Mouse (Mus musculus) hindbrain, embryonic 16.5 days (tissue): ENCODE measurements at regions not wholly inside any gene's neighbourhood (a gene's known extent, or its start where the extent isn't known, plus 50 kb on each side); places are given as distances from the start of the nearest gene placed in this dataset.

Experiments
- ATAC-seq: fragments of 200-750 bp; cut with Nextera tagmentation; 2 replicates; pipeline ENCODE4 v1.8.0; 2017; ENCODE audit warnings: moderate TSS enrichment, moderate library complexity
- H3K27ac ChIP-seq: fragments of 300-500 bp; sonication (generic); 2 replicates; pipeline ENCODE4 v1.5.1; 2014; ENCODE audit warnings: low read depth, mild to moderate bottlenecking, control low read depth, low read length, moderate library complexity
- H3K27me3 ChIP-seq: fragments of 300-500 bp; sonication (generic); replicated peaks from 2 replicates; pipeline ENCODE4 v1.6.1; 2014; ENCODE audit warnings: low read length; ENCODE audit not compliant: control insufficient read depth, insufficient read depth
- H3K36me3 ChIP-seq: fragments of 300-500 bp; sonication (generic); 2 replicates; pipeline ENCODE4 v1.6.1; 2014; ENCODE audit warnings: mild to moderate bottlenecking, low read length, moderate library complexity, mixed read lengths; ENCODE audit not compliant: control insufficient read depth, insufficient read depth
- H3K4me1 ChIP-seq: fragments of 300-500 bp; sonication (generic); 2 replicates; pipeline ENCODE4 v1.6.1; 2014; ENCODE audit warnings: low read depth, low read length; ENCODE audit not compliant: control insufficient read depth, insufficient read depth
- H3K4me2 ChIP-seq: fragments of 300-500 bp; sonication (generic); 2 replicates; pipeline ENCODE4 v1.6.1; 2014; ENCODE audit warnings: mild to moderate bottlenecking, low read length, control low read depth, moderate library complexity
- H3K4me3 ChIP-seq: fragments of 300-500 bp; sonication (generic); 2 replicates; pipeline ENCODE4 v1.5.1; 2014; ENCODE audit warnings: mild to moderate bottlenecking, low read length, control low read depth, moderate library complexity
- H3K9ac ChIP-seq: fragments of 300-500 bp; sonication (generic); 2 replicates; pipeline ENCODE4 v1.6.1; 2014; ENCODE audit warnings: low read depth, mild to moderate bottlenecking, control low read depth, low read length, moderate library complexity
- H3K9me3 ChIP-seq: fragments of 300-500 bp; sonication (generic); 2 replicates; pipeline ENCODE4 v1.6.1; 2014; ENCODE audit warnings: mild to moderate bottlenecking, low read length, moderate library complexity; ENCODE audit not compliant: control insufficient read depth
- WGBS: fragments of 180-500 bp; shearing (Covaris S2); extraction: QIAGEN DNeasy Blood & Tissue Kit; methylation state at CpG from one replicate; pipeline ENCODE4 v1.1.7; 2014; 5-methylcytosine and 5-hydroxymethylcytosine counted together

- Histone ChIP-seq H3K36me3 (no peaks in the 10 kb centered on the region), H3K4me1 (no peaks in the 10 kb centered on the region), H3K4me3 (no peak overlapping the region), H3K4me2 (no peak overlapping the region), H3K9ac (no peak overlapping the region), H3K9me3 (no peaks in the 10 kb centered on the region), H3K27ac (no peak overlapping the region), H3K27me3 (no peaks in the 10 kb centered on the region)
- ATAC-seq = no peak
- 96% methylated on average over 4 of the region's 4 CpGs for WGBS
Observed at GRCm38 (mm10) chr10:56453578-56454069, 76.5 kb downstream of the Gja1 start.

GRCm38 (mm10) chr10:56455867-56456468 is 78.8 kb downstream of the Gja1 start:
- no peaks in the 10 kb centered on the region for H3K4me1 ChIP-seq
- H3K9me3 ChIP-seq = no peaks in the 10 kb centered on the region
- no peaks in the 10 kb centered on the region for H3K27me3 ChIP-seq
- H3K36me3 ChIP-seq = no peaks in the 10 kb centered on the region
- H3K9ac ChIP-seq = no peak overlapping the region
- no peak overlapping the region for H3K27ac ChIP-seq
- WGBS = 91% methylated on average over 2 of the region's 2 CpGs
- no peak overlapping the region for H3K4me3 ChIP-seq
- H3K4me2 ChIP-seq = no peak overlapping the region
- no peak for ATAC-seq

GRCm38 (mm10) chr10:56468537-56468936 is 91.4 kb downstream of the Gja1 start:
- no peaks in the 10 kb centered on the region for H3K27me3 ChIP-seq
- H3K36me3 ChIP-seq = no peaks in the 10 kb centered on the region
- H3K9ac ChIP-seq = no peak overlapping the region
- H3K4me1 ChIP-seq = no peaks in the 10 kb centered on the region
- H3K4me2 ChIP-seq = no peak overlapping the region
- ATAC-seq = no peak
- 72% methylated on average over 6 of the region's 6 CpGs for WGBS
- no peak overlapping the region for H3K27ac ChIP-seq
- H3K9me3 ChIP-seq = no peaks in the 10 kb centered on the region; the same call in 1 of the 2 replicates
- no peak overlapping the region for H3K4me3 ChIP-seq

GRCm38 (mm10) chr10:56468993-56469712 is 92.0 kb downstream of the Gja1 start:
- no peak for ATAC-seq
- Histone ChIP-seq H3K27ac (no peak overlapping the region), H3K4me2 (peak overlapping the region; percentile 13; the same call in 1 of the 2 replicates), H3K4me1 (no peaks in the 10 kb centered on the region), H3K36me3 (no peaks in the 10 kb centered on the region), H3K27me3 (no peaks in the 10 kb centered on the region), H3K4me3 (no peak overlapping the region), H3K9me3 (no peaks in the 10 kb centered on the region; the same call in 1 of the 2 replicates), H3K9ac (no peak overlapping the region)
- 73% methylated on average over 15 of the region's 15 CpGs for WGBS

- 83% methylated on average over 3 of the region's 3 CpGs for WGBS
- Histone ChIP-seq H3K4me3 (no peak overlapping the region), H3K4me1 (no peaks in the 10 kb centered on the region), H3K4me2 (no peak overlapping the region), H3K27ac (no peak overlapping the region), H3K27me3 (no peaks in the 10 kb centered on the region), H3K9ac (no peak overlapping the region), H3K36me3 (no peaks in the 10 kb centered on the region), H3K9me3 (no peaks in the 10 kb centered on the region; the same call in 1 of the 2 replicates)
- no peak for ATAC-seq
Observed at GRCm38 (mm10) chr10:56469895-56470294, 92.8 kb downstream of the Gja1 start.

GRCm38 (mm10) chr10:56474951-56475350 is 97.8 kb downstream of the Gja1 start:
- no peaks in the 10 kb centered on the region for H3K27me3 ChIP-seq
- no peak overlapping the region for H3K4me3 ChIP-seq
- H3K9me3 ChIP-seq = no peaks in the 10 kb centered on the region
- no peak overlapping the region for H3K9ac ChIP-seq
- no peaks in the 10 kb centered on the region for H3K36me3 ChIP-seq
- H3K27ac ChIP-seq = no peak overlapping the region
- no peak for ATAC-seq
- 46% methylated on average over 6 of the region's 6 CpGs for WGBS
- H3K4me2 ChIP-seq = no peak overlapping the region
- no peaks in the 10 kb centered on the region for H3K4me1 ChIP-seq

- no peak overlapping the region for H3K9ac ChIP-seq
- no peaks in the 10 kb centered on the region for H3K4me1 ChIP-seq
- H3K27me3 ChIP-seq = no peaks in the 10 kb centered on the region
- no peaks in the 10 kb centered on the region for H3K36me3 ChIP-seq
- no peak overlapping the region for H3K27ac ChIP-seq
- ATAC-seq = no peak
- no peaks in the 10 kb centered on the region for H3K9me3 ChIP-seq
- H3K4me3 ChIP-seq = no peak overlapping the region
- no peak overlapping the region for H3K4me2 ChIP-seq
- 62% methylated on average over 9 of the region's 9 CpGs for WGBS
Observed at GRCm38 (mm10) chr10:56482156-56482716, 105.1 kb downstream of the Gja1 start.

- Histone ChIP-seq H3K4me1 (no peaks in the 10 kb centered on the region), H3K27ac (no peak overlapping the region), H3K36me3 (no peaks in the 10 kb centered on the region), H3K9ac (no peak overlapping the region), H3K4me3 (no peak overlapping the region), H3K9me3 (no peaks in the 10 kb centered on the region), H3K4me2 (no peak overlapping the region), H3K27me3 (no peaks in the 10 kb centered on the region)
- ATAC-seq = no peak
- 87% methylated on average over 8 of the region's 8 CpGs for WGBS
Observed at GRCm38 (mm10) chr10:56484931-56485330, 107.8 kb downstream of the Gja1 start.

GRCm38 (mm10) chr10:56485746-56486145 is 108.6 kb downstream of the Gja1 start:
- H3K4me2 ChIP-seq = no peak overlapping the region
- no peaks in the 10 kb centered on the region for H3K9me3 ChIP-seq
- H3K4me3 ChIP-seq = no peak overlapping the region
- H3K36me3 ChIP-seq = no peaks in the 10 kb centered on the region
- H3K27me3 ChIP-seq = no peaks in the 10 kb centered on the region
- H3K27ac ChIP-seq = no peak overlapping the region
- H3K4me1 ChIP-seq = no peaks in the 10 kb centered on the region
- H3K9ac ChIP-seq = no peak overlapping the region
- 95% methylated on average over 5 of the region's 5 CpGs for WGBS
- no peak for ATAC-seq
